Mouse (Mus musculus) intestine, embryonic 16.5 days (tissue): ENCODE measurements at regions not wholly inside any gene's neighbourhood (a gene's known extent, or its start where the extent isn't known, plus 50 kb on each side); places are given as distances from the start of the nearest gene placed in this dataset.

Experiments used
- ATAC-seq: fragments of 200-750 bp; cut with Nextera tagmentation; 2 replicates; pipeline ENCODE4 v1.8.0; 2017; ENCODE audit warnings: moderate TSS enrichment, moderate library complexity
- H3K27ac ChIP-seq: fragments of 300-500 bp; sonication (generic); 2 replicates; pipeline ENCODE4 v1.5.1; 2014; ENCODE audit warnings: mild to moderate bottlenecking, low read length
- H3K27me3 ChIP-seq: fragments of 300-500 bp; sonication (generic); replicated peaks from 2 replicates; pipeline ENCODE4 v1.6.1; 2014; ENCODE audit warnings: low read length, control low read depth, mixed read lengths; ENCODE audit not compliant: control insufficient read depth, insufficient read depth
- H3K36me3 ChIP-seq: fragments of 300-500 bp; sonication (generic); 2 replicates; pipeline ENCODE4 v1.6.1; 2014; ENCODE audit warnings: low read length, control low read depth; ENCODE audit not compliant: control insufficient read depth, insufficient read depth
- H3K4me1 ChIP-seq: fragments of 300-500 bp; sonication (generic); 2 replicates; pipeline ENCODE4 v1.6.1; 2014; ENCODE audit warnings: low read length, control low read depth, mixed read lengths; ENCODE audit not compliant: control insufficient read depth, insufficient read depth
- H3K4me2 ChIP-seq: fragments of 300-500 bp; sonication (generic); 2 replicates; pipeline ENCODE4 v1.6.1; 2014; ENCODE audit warnings: low read depth, low read length, control low read depth
- H3K4me3 ChIP-seq: fragments of 300-500 bp; sonication (generic); 2 replicates; pipeline ENCODE4 v1.5.1; 2014; ENCODE audit warnings: mild to moderate bottlenecking, low read length
- H3K9ac ChIP-seq: fragments of 300-500 bp; sonication (generic); 2 replicates; pipeline ENCODE4 v1.6.1; 2014; ENCODE audit warnings: low read depth, low read length
- H3K9me3 ChIP-seq: fragments of 300-500 bp; sonication (generic); 2 replicates; pipeline ENCODE4 v1.6.1; 2016; ENCODE audit warnings: low read length, control low read depth; ENCODE audit not compliant: control insufficient read depth
- WGBS: fragments of 180-500 bp; shearing (Covaris S2); extraction: QIAGEN DNeasy Blood & Tissue Kit; methylation state at CpG from one replicate; pipeline ENCODE4 v1.1.7; 2014; 5-methylcytosine and 5-hydroxymethylcytosine counted together

GRCm38 (mm10) chr9:116285691-116286431 lies 110.7 kb upstream of the Tgfbr2 start:
- no peak overlapping the region for H3K4me3 ChIP-seq
- H3K4me1 ChIP-seq, result peaks cover 8% of the 10 kb centered on the region
- no peak for ATAC-seq
- no peak overlapping the region for H3K9ac ChIP-seq
- no peaks in the 10 kb centered on the region for H3K9me3 ChIP-seq
- H3K4me2 ChIP-seq, result no peak overlapping the region
- H3K27ac ChIP-seq, result no peak overlapping the region
- WGBS, result 72% methylated on average over 11 of the region's 11 CpGs
- no peaks in the 10 kb centered on the region for H3K27me3 ChIP-seq
- H3K36me3 ChIP-seq, result no peaks in the 10 kb centered on the region

DNA sequence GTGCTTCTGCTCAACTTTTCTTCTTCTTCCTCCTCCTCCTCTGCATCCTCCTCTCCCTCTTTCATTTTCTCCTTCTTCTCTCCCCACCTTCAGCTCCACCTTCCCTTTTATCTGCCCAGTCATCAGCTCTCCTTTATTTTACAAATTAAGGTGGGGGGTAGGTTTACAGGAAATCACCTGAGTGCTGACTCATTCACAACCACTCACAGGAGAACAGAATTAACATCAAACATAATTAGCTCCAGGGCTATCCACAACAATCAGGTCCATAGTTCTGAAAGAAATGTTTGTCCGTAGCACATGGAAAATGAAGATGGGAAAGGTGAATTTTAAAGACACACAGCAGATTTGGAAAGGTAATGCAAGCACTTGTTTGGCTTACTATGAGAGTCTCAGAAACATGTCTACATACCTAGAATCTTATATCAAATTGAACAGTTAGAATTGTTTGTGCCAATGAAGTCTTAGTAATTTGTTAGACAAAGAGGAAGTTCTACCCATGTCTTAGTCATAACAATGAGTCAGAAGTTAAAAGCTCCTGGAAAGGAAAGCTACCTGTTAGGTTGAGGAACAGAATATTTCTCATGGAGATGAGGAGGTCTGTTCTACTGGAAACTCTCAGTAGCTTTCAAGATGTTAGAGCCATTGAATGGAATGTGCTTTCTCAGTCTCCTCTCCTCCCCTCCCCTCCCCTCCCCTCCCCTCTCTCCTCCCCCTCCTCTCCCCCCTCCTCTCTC lies 108.8 kb upstream of the Tgfbr2 start:
- Histone ChIP-seq H3K9me3 (no peaks in the 10 kb centered on the region), H3K4me1 (peaks cover 13% of the 10 kb centered on the region), H3K4me3 (no peak overlapping the region), H3K4me2 (no peak overlapping the region), H3K27ac (no peak overlapping the region), H3K36me3 (no peaks in the 10 kb centered on the region), H3K9ac (no peak overlapping the region), H3K27me3 (no peaks in the 10 kb centered on the region)
- WGBS, result 93% methylated on average over 1 of the region's 1 CpGs
- no peak for ATAC-seq

DNA sequence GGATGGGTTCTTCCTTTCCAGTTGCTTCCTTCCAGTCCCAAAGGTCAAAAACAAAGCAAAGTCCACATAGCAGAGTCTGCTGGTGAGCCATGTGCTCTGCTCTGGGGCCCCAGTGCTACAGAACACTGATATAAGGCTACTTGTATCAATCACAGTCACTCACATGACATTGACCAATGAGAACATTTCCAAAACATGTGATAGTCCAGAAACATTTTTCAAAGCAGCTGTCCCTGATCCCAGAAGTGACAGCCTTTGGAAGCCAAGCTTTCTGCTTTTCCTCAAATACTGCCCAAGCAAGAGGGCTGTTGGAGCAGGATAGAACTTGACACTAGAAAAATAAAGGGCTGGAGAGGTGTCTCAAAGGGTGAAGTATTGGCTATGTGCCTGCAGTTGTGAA lies 106.5 kb upstream of the Tgfbr2 start:
- Histone ChIP-seq H3K4me2 (no peak overlapping the region), H3K4me1 (peaks cover 13% of the 10 kb centered on the region), H3K9me3 (no peaks in the 10 kb centered on the region), H3K27me3 (no peaks in the 10 kb centered on the region), H3K27ac (peak overlapping the region; percentile 22; the same call in 1 of the 2 replicates), H3K4me3 (no peak overlapping the region), H3K36me3 (no peaks in the 10 kb centered on the region), H3K9ac (no peak overlapping the region)
- ATAC-seq, result peak; percentile 91

- WGBS, result 84% methylated on average over 5 of the region's 5 CpGs
- Histone ChIP-seq H3K4me3 (no peak overlapping the region), H3K27me3 (no peaks in the 10 kb centered on the region), H3K9ac (no peak overlapping the region), H3K27ac (no peak overlapping the region), H3K36me3 (no peaks in the 10 kb centered on the region), H3K9me3 (no peaks in the 10 kb centered on the region), H3K4me2 (no peak overlapping the region), H3K4me1 (peaks cover 13% of the 10 kb centered on the region)
- no peak for ATAC-seq
Observed at GRCm38 (mm10) chr9:116280146-116280545, 105.0 kb upstream of the Tgfbr2 start.

GRCm38 (mm10) chr9:116278862-116279261 lies 103.7 kb upstream of the Tgfbr2 start:
- no peaks in the 10 kb centered on the region for H3K36me3 ChIP-seq
- no peak overlapping the region for H3K4me3 ChIP-seq
- no peak overlapping the region for H3K4me2 ChIP-seq
- H3K27me3 ChIP-seq, result no peaks in the 10 kb centered on the region
- no peak overlapping the region for H3K9ac ChIP-seq
- H3K27ac ChIP-seq, result no peak overlapping the region
- 89% methylated on average over 8 of the region's 8 CpGs for WGBS
- no peaks in the 10 kb centered on the region for H3K9me3 ChIP-seq
- H3K4me1 ChIP-seq, result peaks cover 13% of the 10 kb centered on the region
- no peak for ATAC-seq

DNA sequence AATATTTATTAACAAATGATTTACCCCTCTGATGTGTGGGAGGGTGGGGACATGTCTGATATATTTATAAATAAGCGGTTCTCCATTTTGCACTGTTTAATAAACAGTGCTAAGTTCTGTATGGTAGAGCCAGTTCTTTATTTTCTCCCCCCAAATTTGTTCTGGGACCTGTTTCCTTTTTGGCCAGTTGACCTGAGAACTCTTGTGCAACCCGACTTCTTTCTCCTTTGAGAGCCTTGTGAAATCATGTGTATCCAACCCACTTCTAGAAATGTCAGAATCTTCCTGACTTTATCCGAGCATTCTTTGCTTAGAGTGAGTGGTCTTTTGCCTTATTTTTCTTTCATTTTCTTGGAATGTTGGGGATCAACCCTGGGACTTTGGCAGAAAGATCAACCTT lies 102.6 kb upstream of the Tgfbr2 start:
- Histone ChIP-seq H3K36me3 (no peaks in the 10 kb centered on the region), H3K4me3 (no peak overlapping the region), H3K4me2 (no peak overlapping the region), H3K9ac (no peak overlapping the region), H3K9me3 (no peaks in the 10 kb centered on the region), H3K27me3 (no peaks in the 10 kb centered on the region), H3K4me1 (peaks cover 13% of the 10 kb centered on the region), H3K27ac (no peak overlapping the region)
- ATAC-seq, result no peak
- WGBS, result 73% methylated on average over 3 of the region's 3 CpGs

- Histone ChIP-seq H3K9ac (no peak overlapping the region), H3K36me3 (no peaks in the 10 kb centered on the region), H3K4me1 (peaks cover 6% of the 10 kb centered on the region), H3K9me3 (no peaks in the 10 kb centered on the region), H3K4me2 (no peak overlapping the region), H3K27me3 (no peaks in the 10 kb centered on the region), H3K4me3 (no peak overlapping the region), H3K27ac (no peak overlapping the region)
- WGBS, result 84% methylated on average over 2 of the region's 2 CpGs
- no peak for ATAC-seq
Observed at GRCm38 (mm10) chr9:116276141-116276540, 101.0 kb upstream of the Tgfbr2 start.

DNA sequence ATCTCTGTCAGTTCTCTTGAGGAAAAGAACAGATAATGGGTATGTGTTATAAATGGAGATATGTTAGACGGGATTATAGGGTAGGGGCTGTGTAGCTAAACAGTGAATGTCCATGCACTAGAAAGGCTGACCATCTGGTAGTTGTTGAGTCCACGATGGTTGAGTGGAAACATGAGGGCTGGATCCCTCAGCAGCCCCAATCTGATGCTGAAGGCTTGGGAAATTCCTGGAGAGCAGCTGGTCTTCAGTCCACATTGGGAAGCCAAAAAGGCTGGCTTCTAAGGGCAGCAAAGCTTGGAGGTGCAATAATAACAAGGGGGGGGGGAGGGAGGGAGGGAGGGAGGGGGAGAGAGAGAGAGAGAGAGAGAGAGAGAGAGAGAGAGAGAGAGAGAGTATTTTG lies 97.3 kb upstream of the Tgfbr2 start:
- Histone ChIP-seq H3K4me2 (no peak overlapping the region), H3K9me3 (no peaks in the 10 kb centered on the region), H3K4me3 (no peak overlapping the region), H3K4me1 (no peaks in the 10 kb centered on the region), H3K27ac (no peak overlapping the region), H3K9ac (no peak overlapping the region), H3K36me3 (no peaks in the 10 kb centered on the region), H3K27me3 (no peaks in the 10 kb centered on the region)
- no peak for ATAC-seq
- 68% methylated on average over 2 of the region's 2 CpGs for WGBS

GRCm38 (mm10) chr9:116270417-116270828 lies 95.3 kb upstream of the Tgfbr2 start:
- H3K27me3 ChIP-seq, result no peaks in the 10 kb centered on the region
- ATAC-seq, result no peak
- H3K4me3 ChIP-seq, result no peak overlapping the region
- H3K9ac ChIP-seq, result no peak overlapping the region
- no peaks in the 10 kb centered on the region for H3K4me1 ChIP-seq
- WGBS, result 66% methylated on average over 6 of the region's 6 CpGs
- no peak overlapping the region for H3K27ac ChIP-seq
- H3K9me3 ChIP-seq, result no peaks in the 10 kb centered on the region
- no peak overlapping the region for H3K4me2 ChIP-seq
- H3K36me3 ChIP-seq, result no peaks in the 10 kb centered on the region
